Mouse (Mus musculus): Measurements from ENCODE around the gene Cpa2. TPM values are rescaled to one million over a fixed set of nuclear protein-coding genes. Genes with fewer than 3 reads are reported as not detected.
A peak's percentile ranks its signal among the peaks of the same experiment; 100 is the strongest.

Gene Cpa2
- total RNA-seq, 4 experiments from 2014 or later, result 1.2 to 4.0 (median 2.1) TPM

GRCm38 (mm10) chr6:30547656-30548306 lies 6.4 kb downstream of the Cpa2 start:
- DNase-seq (ENCODE audit: low spot score in 2 of 2), result no peak

GRCm38 (mm10) chr6:30549231-30549761 lies 7.9 kb downstream of the Cpa2 start:
- no peak for DNase-seq (ENCODE audit: low spot score in 2 of 2)

DNA sequence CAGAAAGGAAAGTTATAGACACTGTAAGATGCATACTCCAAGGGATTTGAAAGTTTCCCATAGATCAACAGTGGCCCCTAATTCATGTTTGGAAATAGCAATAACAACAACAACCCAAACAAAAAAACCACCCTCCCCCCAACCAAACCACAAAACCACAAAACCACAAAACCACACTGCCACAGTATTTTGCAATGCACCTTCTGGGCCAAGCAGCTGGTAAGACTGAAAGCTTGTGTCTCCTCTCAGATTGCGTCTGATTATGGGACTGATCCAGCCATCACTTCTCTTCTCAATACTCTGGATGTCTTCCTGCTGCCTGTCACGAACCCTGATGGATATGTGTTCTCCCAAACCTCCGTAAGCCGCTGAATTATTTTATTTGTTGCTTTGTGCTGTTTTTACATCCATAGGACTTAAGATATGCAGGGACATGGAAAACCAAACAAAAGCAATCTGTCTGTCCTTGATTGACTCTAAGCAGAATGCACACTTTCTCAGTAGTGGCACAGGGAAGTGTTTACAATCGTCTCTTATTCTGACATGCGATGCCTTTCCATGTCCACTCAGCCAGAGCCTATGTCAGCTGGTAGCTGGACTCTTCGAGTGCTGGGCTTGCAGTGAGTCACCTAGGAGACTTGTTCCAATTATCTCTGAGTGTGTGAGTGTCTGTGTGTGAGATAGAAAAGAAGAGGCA lies 9.3 kb downstream of the Cpa2 start:
- no peak for DNase-seq (ENCODE audit: low spot score in 2 of 2)

- DNase-seq (ENCODE audit: low spot score in 2 of 2), result no peak
These were observed 9.8 kb downstream of the Cpa2 start for GRCm38 (mm10) chr6:30551193-30551515.

DNA sequence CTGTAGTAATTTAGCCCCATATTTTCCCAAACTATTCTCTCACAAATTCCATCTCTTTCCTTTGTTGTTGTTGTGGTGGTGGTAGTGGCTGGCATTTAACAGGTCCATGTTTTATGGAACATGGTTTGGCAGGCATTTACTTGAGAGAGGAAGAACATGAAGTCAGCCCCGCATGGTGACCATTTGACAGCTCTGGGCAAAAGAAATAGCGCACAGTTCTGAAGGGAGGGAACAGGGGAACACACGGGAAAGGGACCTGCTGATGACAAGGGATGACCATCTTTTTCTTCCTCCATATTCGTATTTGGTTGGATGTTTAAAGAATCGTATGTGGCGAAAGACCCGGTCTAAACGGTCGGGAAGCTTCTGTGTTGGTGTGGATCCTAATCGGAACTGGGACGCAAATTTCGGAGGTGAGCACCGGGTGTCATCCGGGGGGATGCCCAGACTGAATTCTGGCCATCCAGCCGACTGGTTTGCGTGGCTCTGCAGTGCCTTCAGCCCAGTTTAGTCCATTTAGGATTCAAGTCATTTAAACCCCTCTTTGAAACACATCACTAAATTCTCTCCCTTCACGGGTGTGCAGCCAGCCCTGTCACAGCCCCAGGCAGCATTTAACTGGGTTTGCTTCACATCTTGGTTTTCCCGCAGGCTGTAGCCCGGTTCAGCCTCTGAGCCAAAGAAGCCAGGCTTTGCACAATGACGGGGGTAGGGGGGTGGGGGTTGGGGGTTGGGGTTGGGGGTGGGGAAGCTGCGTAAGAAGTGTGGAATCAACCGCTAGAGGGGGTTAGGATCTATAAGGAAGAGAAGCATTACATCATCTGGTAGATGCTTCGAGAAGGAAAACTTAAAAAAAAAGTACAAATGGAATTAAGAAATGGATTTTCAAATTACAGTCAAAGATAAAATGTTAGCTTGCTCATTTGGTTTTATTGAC lies 10.5 kb downstream of the Cpa2 start:
- DNase-seq (ENCODE audit: low spot score in 2 of 2), result no peak

DNA sequence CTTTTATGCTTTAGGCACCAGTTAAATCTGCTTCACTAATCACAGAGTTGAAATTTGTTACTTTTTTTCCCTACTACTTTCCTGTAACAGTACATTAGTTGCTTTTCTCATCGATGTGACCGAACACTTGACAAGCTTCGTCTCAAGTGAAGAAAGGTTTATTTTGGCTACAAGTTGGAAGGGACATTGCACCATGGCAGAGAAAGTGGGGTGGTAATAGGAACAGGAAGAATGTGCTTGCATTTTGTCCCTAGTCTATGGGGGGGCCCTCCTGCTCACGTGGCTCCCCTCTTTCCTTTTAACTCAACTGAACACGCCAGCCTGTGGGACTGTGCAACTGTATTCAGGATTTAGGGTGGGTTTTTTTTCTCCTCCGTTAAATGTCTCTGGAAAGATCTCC lies 11.2 kb downstream of the Cpa2 start:
- no peak for DNase-seq (ENCODE audit: low spot score in 2 of 2)

- no peak for DNase-seq (ENCODE audit: low spot score in 2 of 2)
These were observed 12.1 kb downstream of the Cpa2 start for GRCm38 (mm10) chr6:30553381-30554010.

DNA sequence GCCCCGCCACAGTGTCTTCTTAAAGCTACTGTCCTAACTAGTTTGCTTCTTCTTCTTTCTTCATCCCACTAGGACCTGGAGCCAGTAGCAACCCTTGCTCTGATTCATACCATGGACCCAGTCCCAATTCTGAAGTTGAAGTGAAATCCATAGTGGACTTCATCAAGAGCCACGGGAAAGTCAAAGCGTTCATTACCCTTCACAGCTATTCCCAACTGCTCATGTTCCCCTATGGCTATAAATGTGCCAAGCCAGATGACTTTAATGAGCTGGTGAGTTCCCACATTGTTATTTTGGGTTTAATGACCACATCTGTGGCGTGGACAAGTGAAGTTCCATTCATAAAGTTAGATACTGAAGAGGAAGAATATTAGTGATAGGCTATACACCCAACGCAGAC lies 12.7 kb downstream of the Cpa2 start:
- DNase-seq (ENCODE audit: low spot score in 2 of 2), result no peak

DNA sequence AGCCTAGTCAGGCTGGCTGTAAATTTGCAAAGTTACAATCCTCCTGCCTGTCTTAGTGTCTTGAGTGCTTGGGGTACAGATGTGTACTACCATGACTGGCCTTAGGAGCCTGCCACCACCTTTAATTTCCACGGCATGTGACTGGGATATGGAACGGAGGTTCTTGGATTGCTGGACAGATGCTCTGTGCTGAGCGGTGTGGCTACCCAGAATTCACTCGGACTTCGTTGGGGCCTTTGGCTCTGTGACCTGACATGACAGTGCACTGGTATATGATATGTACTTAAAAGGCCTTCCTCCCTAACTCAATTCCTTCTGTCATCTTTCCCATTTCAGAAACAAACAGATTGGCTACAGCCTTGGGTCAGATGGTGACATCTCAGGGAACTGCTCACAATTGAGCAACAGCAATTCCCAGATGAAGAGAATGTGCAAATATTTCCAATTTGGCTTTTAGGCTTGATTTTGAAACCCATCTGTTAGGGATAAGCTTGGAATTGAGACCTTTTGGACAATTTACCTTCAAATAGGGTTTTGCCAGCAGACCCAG lies 13.3 kb downstream of the Cpa2 start:
- no peak for DNase-seq (ENCODE audit: low spot score in 2 of 2)

- DNase-seq (ENCODE audit: low spot score in 2 of 2), result no peak
These were observed 14.7 kb downstream of the Cpa2 start for GRCm38 (mm10) chr6:30556080-30556479.

GRCm38 (mm10) chr6:30559726-30560125 lies 18.3 kb downstream of the Cpa2 start:
- DNase-seq (ENCODE audit: low spot score in 2 of 2), result no peak

GRCm38 (mm10) chr6:30562132-30562531 lies 20.8 kb downstream of the Cpa2 start:
- no peak for DNase-seq (ENCODE audit: low spot score in 2 of 2)

DNA sequence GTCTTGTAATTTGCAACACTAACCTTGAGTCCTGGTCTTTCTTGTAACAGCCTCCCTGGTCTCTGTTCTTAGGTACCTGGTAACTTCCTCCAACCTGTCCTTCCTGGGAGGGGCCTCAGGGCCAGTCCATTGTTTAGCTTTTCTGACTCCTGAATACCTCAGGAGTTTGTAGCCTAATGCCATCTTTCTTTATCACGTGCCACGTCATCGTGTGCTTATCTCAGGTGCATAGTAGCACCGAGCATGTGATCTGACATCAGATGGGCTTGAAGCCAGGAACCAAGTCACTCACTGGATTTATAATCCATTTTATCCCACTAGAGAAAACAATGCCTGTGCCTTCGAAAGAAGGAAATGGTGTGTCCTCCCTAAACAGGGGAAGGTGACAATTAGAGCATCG lies 22.2 kb downstream of the Cpa2 start:
- no peak for DNase-seq (ENCODE audit: low spot score in 2 of 2)

GRCm38 (mm10) chr6:30564051-30564450 lies 22.7 kb downstream of the Cpa2 start:
- no peak for DNase-seq (ENCODE audit: low spot score in 2 of 2)

DNA sequence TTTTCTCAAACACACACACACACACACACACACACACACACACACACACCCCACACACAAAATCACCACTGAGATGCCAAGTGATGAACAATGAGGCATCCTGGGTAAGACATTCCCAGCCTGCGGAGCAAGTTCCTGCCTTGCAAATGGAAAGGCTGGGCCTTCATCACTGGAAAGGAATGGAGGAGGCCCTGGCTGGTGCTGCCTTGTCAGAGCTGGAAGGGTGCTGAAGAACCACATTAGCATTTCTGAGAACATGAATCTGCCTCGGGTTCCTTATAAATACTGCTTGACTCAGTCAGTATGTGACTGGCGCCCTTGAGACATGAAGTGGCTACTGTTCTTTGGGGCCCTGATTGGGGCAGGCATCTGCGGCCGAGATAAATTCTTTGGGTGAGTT lies 26.7 kb downstream of the Cpa2 start, which contains the start of gene Cpa4:
Cpa4 (plus strand) TSS at position 301 of the 400 bp plus-strand sequence.
- DNase-seq (ENCODE audit: low spot score in 2 of 2), result no peak

- DNase-seq (ENCODE audit: low spot score in 2 of 2), result no peak
These were observed 27.9 kb downstream of the Cpa2 start for GRCm38 (mm10) chr6:30569331-30569730.

GRCm38 (mm10) chr6:30570012-30570411 lies 28.6 kb downstream of the Cpa2 start:
- DNase-seq (ENCODE audit: low spot score in 2 of 2), result no peak

- DNase-seq (ENCODE audit: low spot score in 2 of 2), result peak; percentile 65 to 93
These were observed 31.3 kb downstream of the Cpa2 start for GRCm38 (mm10) chr6:30572456-30573311.

DNA sequence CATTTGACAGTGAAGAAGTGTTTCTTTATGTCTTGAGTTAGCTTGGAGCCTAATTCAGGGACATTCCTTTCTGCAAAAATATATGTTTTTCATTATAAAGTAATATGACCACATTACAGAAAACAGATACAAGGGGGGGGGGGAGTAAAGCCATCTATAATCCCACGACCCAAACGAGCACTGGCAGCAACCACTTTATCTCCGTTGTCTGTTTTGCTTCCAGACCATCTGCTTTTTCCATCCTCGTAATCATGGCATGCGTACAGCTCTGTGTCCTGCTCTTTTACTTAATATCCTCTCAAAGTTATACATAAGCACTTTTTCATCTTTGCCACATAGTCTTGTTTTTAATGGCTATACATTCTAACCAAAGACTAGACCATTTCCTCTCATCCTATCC lies 32.0 kb downstream of the Cpa2 start:
- DNase-seq (ENCODE audit: low spot score in 2 of 2), result no peak

DNA sequence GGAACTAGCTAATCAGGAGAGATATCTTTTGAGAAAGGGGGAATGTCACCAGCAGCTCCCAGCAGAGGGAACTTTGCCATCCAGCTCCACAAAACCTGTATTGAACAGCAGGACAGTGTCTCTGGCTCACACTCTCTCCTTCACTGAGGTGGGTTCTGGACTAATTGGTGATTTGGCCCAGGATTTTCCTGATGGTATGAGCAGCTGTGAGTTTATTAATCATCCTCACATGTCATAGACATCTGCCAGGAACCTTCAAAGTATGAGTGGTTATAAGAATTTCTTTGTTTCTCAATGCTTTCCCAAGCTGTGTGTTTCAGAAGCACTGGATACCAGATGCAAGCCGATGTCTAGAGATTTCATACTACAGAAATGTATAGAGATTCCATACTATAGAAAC lies 33.6 kb downstream of the Cpa2 start:
- DNase-seq (ENCODE audit: low spot score in 2 of 2), result no peak
